Mouse (Mus musculus) midbrain, embryonic 15.5 days (tissue): Measurements from ENCODE around the gene Gm12216. TPM values are rescaled to one million over a fixed set of nuclear protein-coding genes. Genes with fewer than 3 reads are reported as not detected.

Experiments
- ATAC-seq: fragments of 200-750 bp; cut with Nextera tagmentation; replicated peaks from 2 replicates; pipeline ENCODE4 v1.8.0; 2017; ENCODE audit warnings: moderate TSS enrichment
- H3K27ac ChIP-seq: fragments of 300-500 bp; sonication (generic); 2 replicates; pipeline ENCODE4 v1.5.1; 2015; ENCODE audit warnings: mild to moderate bottlenecking, inconsistent platforms
- H3K27me3 ChIP-seq: fragments of 300-500 bp; sonication (generic); replicated peaks from 2 replicates; pipeline ENCODE4 v1.6.1; 2015; ENCODE audit warnings: inconsistent platforms
- H3K36me3 ChIP-seq: fragments of 300-500 bp; sonication (generic); replicated peaks from 2 replicates; pipeline ENCODE4 v1.6.1; 2015; ENCODE audit warnings: inconsistent platforms
- H3K4me1 ChIP-seq: fragments of 300-500 bp; sonication (generic); 2 replicates; pipeline ENCODE4 v1.6.1; 2015; ENCODE audit warnings: inconsistent platforms
- H3K4me2 ChIP-seq: fragments of 300-500 bp; sonication (generic); 2 replicates; pipeline ENCODE4 v1.6.1; 2015; ENCODE audit warnings: inconsistent platforms, mild to moderate bottlenecking, moderate library complexity
- H3K4me3 ChIP-seq: fragments of 300-500 bp; sonication (generic); 2 replicates; pipeline ENCODE4 v1.5.1; 2015; ENCODE audit warnings: mild to moderate bottlenecking, inconsistent platforms
- H3K9ac ChIP-seq: fragments of 300-500 bp; sonication (generic); 2 replicates; pipeline ENCODE4 v1.6.1; 2015; ENCODE audit warnings: mild to moderate bottlenecking, inconsistent platforms
- H3K9me3 ChIP-seq: fragments of 300-500 bp; sonication (generic); 2 replicates; pipeline ENCODE4 v1.6.1; 2016; ENCODE audit warnings: inconsistent platforms
- WGBS: fragments of 180-500 bp; shearing (Covaris S2); methylation state at CpG from one replicate; pipeline ENCODE4 v1.1.7; 2015; ENCODE audit warnings: mixed read lengths; 5-methylcytosine and 5-hydroxymethylcytosine counted together
- polyA plus RNA-seq: library from polyadenylated mRNA; unstranded; fragments of >200 nt; fragmentation: Nextera tagmentation; extraction: Ambion mirVana; gene quantifications from 2 replicates; pipeline ENCODE4 v1.2.1, GENCODE M21; 2015

The Gm12216 gene
- polyA plus RNA-seq, 1 experiment from 2014 or later, result 0.26 TPM

GRCm38 (mm10) chr11:53797386-53797920 is 61.6 kb downstream of the Gm12216 start:
- Histone ChIP-seq H3K4me2 (no peak overlapping the region), H3K4me1 (peaks cover 11% of the 10 kb centered on the region), H3K27ac (no peak overlapping the region), H3K36me3 (no peaks in the 10 kb centered on the region), H3K9me3 (no peaks in the 10 kb centered on the region), H3K9ac (no peak overlapping the region), H3K27me3 (no peaks in the 10 kb centered on the region), H3K4me3 (no peak overlapping the region)
- ATAC-seq, result no peak
- WGBS, result 37% methylated on average over 6 of the region's 6 CpGs

- Histone ChIP-seq H3K9ac (no peak overlapping the region), H3K9me3 (no peaks in the 10 kb centered on the region), H3K4me1 (peaks cover 11% of the 10 kb centered on the region), H3K36me3 (no peaks in the 10 kb centered on the region), H3K27me3 (no peaks in the 10 kb centered on the region), H3K4me3 (no peak overlapping the region), H3K4me2 (no peak overlapping the region), H3K27ac (no peak overlapping the region)
- WGBS, result 64% methylated on average over 12 of the region's 12 CpGs
- ATAC-seq, result no peak
Measured at GRCm38 (mm10) chr11:53796409-53797151, 62.5 kb downstream of the Gm12216 start.

GRCm38 (mm10) chr11:53795813-53796212 is 63.2 kb downstream of the Gm12216 start:
- Histone ChIP-seq H3K27ac (no peak overlapping the region), H3K9ac (no peak overlapping the region), H3K27me3 (no peaks in the 10 kb centered on the region), H3K9me3 (no peaks in the 10 kb centered on the region), H3K4me3 (no peak overlapping the region), H3K4me1 (peaks cover 11% of the 10 kb centered on the region), H3K4me2 (no peak overlapping the region), H3K36me3 (no peaks in the 10 kb centered on the region)
- no peak for ATAC-seq
- WGBS, result 69% methylated on average over 8 of the region's 8 CpGs

- Histone ChIP-seq H3K4me3 (no peak overlapping the region), H3K9ac (no peak overlapping the region), H3K4me2 (no peak overlapping the region), H3K27me3 (no peaks in the 10 kb centered on the region), H3K27ac (no peak overlapping the region), H3K4me1 (peaks cover 11% of the 10 kb centered on the region), H3K9me3 (no peaks in the 10 kb centered on the region), H3K36me3 (no peaks in the 10 kb centered on the region)
- ATAC-seq, result no peak
- 79% methylated on average over 25 of the region's 25 CpGs for WGBS
Measured at GRCm38 (mm10) chr11:53794671-53795557, 64.1 kb downstream of the Gm12216 start.

GRCm38 (mm10) chr11:53794015-53794414 is 65.0 kb downstream of the Gm12216 start:
- 79% methylated on average over 3 of the region's 3 CpGs for WGBS
- Histone ChIP-seq H3K4me3 (no peak overlapping the region), H3K4me2 (no peak overlapping the region), H3K27me3 (no peaks in the 10 kb centered on the region), H3K9ac (no peak overlapping the region), H3K27ac (no peak overlapping the region), H3K9me3 (no peaks in the 10 kb centered on the region), H3K36me3 (no peaks in the 10 kb centered on the region), H3K4me1 (peaks cover 11% of the 10 kb centered on the region)
- ATAC-seq, result no peak

GRCm38 (mm10) chr11:53792986-53793385 is 66.1 kb downstream of the Gm12216 start:
- WGBS, result 74% methylated on average over 3 of the region's 3 CpGs
- no peak overlapping the region for H3K4me3 ChIP-seq
- no peak overlapping the region for H3K27ac ChIP-seq
- no peak for ATAC-seq
- no peaks in the 10 kb centered on the region for H3K9me3 ChIP-seq
- H3K27me3 ChIP-seq, result no peaks in the 10 kb centered on the region
- peaks cover 11% of the 10 kb centered on the region for H3K4me1 ChIP-seq
- no peaks in the 10 kb centered on the region for H3K36me3 ChIP-seq
- no peak overlapping the region for H3K4me2 ChIP-seq
- no peak overlapping the region for H3K9ac ChIP-seq

- WGBS, result 82% methylated on average over 3 of the region's 3 CpGs
- no peaks in the 10 kb centered on the region for H3K9me3 ChIP-seq
Measured at GRCm38 (mm10) chr11:53789277-53789676, 69.8 kb downstream of the Gm12216 start.

GRCm38 (mm10) chr11:53788196-53788595 is 70.9 kb downstream of the Gm12216 start:
- no peak overlapping the region for H3K9ac ChIP-seq
- H3K27me3 ChIP-seq, result no peaks in the 10 kb centered on the region
- H3K27ac ChIP-seq, result no peak overlapping the region
- H3K9me3 ChIP-seq, result no peaks in the 10 kb centered on the region
- 70% methylated on average over 8 of the region's 8 CpGs for WGBS
- no peak overlapping the region for H3K4me3 ChIP-seq
- no peak for ATAC-seq
- H3K36me3 ChIP-seq, result no peaks in the 10 kb centered on the region
- no peaks in the 10 kb centered on the region for H3K4me1 ChIP-seq
- no peak overlapping the region for H3K4me2 ChIP-seq

More at GRCm38 (mm10) chr11:53789277-53789676, 69.8 kb downstream of the Gm12216 start:
- Histone ChIP-seq H3K4me3 (no peak overlapping the region), H3K36me3 (no peaks in the 10 kb centered on the region), H3K4me1 (no peaks in the 10 kb centered on the region), H3K27me3 (no peaks in the 10 kb centered on the region), H3K9ac (no peak overlapping the region), H3K27ac (no peak overlapping the region), H3K4me2 (no peak overlapping the region)
- ATAC-seq, result no peak

- Histone ChIP-seq H3K4me1 (no peaks in the 10 kb centered on the region), H3K27ac (no peak overlapping the region), H3K9me3 (no peaks in the 10 kb centered on the region), H3K4me2 (no peak overlapping the region), H3K4me3 (no peak overlapping the region), H3K27me3 (no peaks in the 10 kb centered on the region), H3K9ac (no peak overlapping the region), H3K36me3 (no peaks in the 10 kb centered on the region)
- ATAC-seq, result no peak
- 84% methylated on average over 13 of the region's 13 CpGs for WGBS
Measured at GRCm38 (mm10) chr11:53786058-53787031, 72.7 kb downstream of the Gm12216 start.

GRCm38 (mm10) chr11:53785311-53785936 is 73.6 kb downstream of the Gm12216 start:
- no peak overlapping the region for H3K9ac ChIP-seq
- H3K36me3 ChIP-seq, result no peaks in the 10 kb centered on the region
- no peak overlapping the region for H3K4me3 ChIP-seq
- ATAC-seq, result no peak
- H3K9me3 ChIP-seq, result no peaks in the 10 kb centered on the region
- no peaks in the 10 kb centered on the region for H3K4me1 ChIP-seq
- no peaks in the 10 kb centered on the region for H3K27me3 ChIP-seq
- H3K27ac ChIP-seq, result no peak overlapping the region
- no peak overlapping the region for H3K4me2 ChIP-seq
- 85% methylated on average over 3 of the region's 3 CpGs for WGBS

- Histone ChIP-seq H3K9ac (no peak overlapping the region), H3K9me3 (no peaks in the 10 kb centered on the region), H3K27me3 (no peaks in the 10 kb centered on the region), H3K4me3 (no peak overlapping the region), H3K36me3 (no peaks in the 10 kb centered on the region), H3K4me1 (no peaks in the 10 kb centered on the region), H3K4me2 (no peak overlapping the region), H3K27ac (no peak overlapping the region)
- 88% methylated on average over 9 of the region's 9 CpGs for WGBS
- no peak for ATAC-seq
Measured at GRCm38 (mm10) chr11:53783288-53783687, 75.8 kb downstream of the Gm12216 start.
